Mouse (Mus musculus) T-cell, adult 66 days (primary cell): ENCODE results near the gene Dffa. TPM values are rescaled to one million over a fixed set of nuclear protein-coding genes. Genes with fewer than 3 reads are reported as not detected.

ENCODE experiments used
- total RNA-seq, 2 experiments: library from RNA; stranded (reverse); gene quantifications; 3 replicates in 1 of 2; 4 replicates in 1 of 2; pipeline ENCODE4 v1.2.4; 2023

Gene Dffa
- total RNA-seq: 10 to 100 TPM; 32.9 to 33.7 TPM

DNA sequence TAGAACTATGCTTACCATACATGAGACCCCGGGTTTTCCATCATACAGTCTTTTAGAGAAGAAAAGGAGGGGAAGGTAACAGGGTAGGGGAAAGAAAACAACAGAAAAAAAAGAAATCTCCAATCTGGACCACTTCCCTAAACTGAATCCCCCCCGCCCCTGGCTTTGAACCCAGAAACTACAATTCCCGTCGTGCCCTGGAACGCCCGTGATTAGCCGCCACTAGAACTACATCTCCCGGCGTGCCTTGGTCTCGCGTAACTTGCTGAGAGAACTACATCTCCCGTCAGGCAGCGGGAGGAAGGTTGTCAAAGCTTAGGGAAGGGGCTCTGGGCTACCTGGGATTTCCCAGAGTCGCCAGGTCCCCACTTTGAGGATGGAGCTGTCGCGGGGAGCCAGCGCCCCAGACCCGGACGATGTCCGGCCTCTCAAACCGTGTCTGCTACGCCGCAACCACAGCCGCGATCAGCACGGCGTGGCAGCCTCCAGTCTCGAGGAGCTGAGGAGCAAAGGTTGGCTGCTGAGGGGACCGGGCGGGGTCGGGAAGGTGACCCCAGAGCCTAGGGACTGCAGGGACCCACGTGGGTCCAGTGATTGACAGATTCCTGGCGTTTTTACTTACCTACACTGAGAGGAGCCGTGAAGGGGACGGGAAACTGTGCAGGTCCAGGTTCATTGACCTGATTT lies at the start of gene Dffa:
TSS of gene Dffa (plus strand) at position 272 of the 687 bp plus-strand sequence.

DNA sequence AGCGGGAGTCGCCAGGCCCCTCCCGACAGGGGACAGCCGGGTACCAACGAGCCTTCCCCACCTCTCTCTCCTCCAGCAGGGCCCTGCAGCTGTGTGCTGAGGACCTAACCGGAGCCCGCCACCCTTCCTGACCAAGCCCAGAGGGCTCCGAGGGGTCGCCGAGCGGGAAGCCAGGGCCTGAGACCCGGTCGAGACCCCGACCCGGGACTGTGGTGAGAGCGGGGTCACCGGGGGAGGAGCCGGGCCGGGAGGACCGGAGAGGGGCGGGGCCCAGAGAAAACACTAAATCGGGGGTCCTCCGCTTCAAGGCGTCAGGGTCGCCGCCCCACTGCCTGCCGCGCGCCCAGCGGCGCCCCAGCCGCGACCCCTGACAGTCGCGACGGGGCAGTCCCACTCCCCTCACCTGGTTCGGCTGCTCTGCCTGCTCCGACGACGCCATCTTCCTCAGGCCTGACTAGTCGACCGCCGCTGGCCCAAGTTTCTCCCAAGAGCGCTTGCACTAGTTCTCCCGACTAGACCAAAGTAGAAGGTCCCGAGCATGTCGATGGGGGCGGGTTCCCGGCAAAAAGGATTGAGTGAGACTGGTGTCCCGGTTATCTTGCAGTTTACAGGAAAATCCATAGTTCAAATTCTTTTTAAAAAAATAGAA lies 4.5 kb upstream of the Dffa start, which contains the start of gene Pex14:
TSS of gene Pex14 (minus strand) at position 508 of the 649 bp plus-strand sequence.

DNA sequence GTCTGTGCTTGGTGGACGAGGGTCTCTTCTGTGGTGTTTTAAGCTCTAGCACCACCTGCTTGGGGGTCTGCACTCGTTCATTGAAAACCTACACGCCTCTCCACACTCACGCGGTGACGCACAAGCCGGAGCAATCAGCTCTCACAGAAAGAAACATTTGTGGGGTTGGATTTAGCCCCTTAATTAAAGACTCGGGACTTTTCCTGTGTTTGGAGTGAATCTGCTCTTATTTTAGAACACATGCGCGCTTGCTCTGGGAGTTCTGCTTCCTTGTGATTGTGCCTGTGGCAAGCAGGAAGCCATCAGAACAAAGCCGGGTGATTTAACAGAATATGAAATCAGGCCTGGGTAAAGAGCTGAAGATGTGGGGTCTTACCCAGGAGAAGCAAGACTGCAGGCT lies 22.7 kb downstream of the Dffa start, which contains the start of gene Cort:
TSS of gene Cort (minus strand) at position 101 of the 400 bp plus-strand sequence.

DNA sequence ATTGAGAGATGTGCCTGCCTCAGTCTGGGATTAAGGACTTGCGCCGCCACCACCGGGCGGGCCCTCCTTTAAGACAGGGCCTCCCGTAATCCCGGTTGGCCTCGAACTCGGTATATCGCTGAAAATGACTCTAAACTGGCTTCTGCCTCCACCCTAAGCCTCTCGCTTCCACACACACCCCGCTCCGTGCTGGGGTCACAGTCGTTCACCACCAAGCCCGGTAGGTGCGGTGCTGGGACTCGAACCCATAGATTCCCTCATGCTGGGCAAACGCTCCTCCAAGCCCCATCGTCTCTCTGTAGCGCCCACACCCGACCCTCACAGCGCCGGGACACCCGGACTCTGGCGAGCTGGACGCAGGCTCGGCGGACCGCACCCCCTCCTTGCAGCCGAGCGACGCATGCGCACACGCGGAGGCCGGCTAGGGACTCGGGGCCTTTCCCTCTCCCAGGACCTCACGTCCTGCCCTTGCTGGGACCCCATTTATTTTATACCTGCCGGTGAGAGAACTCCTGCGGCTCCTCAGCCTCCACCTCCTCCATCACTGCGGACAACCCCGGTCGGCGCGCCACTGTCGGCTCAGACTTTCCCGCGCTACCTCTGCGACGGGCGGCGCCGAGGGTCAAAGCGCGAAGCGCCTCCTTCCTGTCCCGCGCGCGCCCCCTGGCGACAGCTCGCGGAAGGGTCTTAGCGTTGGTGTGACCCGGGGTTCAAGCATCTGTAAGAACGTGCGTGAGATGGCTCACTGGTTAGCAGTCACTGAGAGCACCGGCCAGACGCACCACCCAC lies 33.2 kb downstream of the Dffa start, which contains the start of gene Cenps:
TSS of gene Cenps (minus strand) at position 648 of the 789 bp plus-strand sequence.

DNA sequence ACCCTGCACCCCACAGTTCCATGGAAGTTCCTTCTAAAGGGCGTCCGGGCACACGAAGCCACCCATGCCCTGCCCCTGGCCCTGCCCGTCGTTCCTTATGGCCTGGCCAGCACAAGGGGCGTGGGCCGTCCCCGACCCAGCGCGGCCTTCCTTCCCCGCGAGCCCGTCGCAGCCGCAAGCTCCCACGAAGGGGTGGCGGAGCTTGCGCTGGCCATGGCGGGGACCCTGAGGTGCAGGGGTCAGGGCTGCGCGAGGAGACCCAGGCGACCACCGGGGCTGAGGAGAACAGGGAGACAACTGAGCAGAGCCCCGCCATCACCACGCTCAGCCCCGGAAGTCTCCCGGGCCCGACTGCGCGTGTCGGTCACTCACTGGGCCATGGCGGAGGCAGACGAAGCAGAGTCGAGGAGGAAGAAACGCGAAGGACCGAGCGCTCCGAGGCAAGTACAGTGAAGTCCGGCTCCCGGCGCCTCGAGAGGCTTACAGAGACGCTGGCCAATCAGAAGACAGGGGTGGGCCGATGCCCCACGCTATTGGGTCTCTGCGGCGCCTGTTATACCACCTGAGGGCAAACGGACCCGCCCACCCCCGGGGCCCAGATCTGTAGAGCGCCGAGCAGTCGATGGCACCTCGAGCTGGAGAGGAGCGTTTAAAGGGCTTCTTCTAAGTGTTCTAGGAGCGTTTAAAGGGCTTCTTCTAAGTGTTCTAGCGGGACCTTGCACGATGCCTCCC lies 62.4 kb downstream of the Dffa start, which contains the start of gene Pgd:
TSS of gene Pgd (minus strand) at position 557 of the 732 bp plus-strand sequence.

Other genes with a start within 250 kb of the Dffa start
- 10 to 100 TPM; 26.9 to 34.2 TPM for gene Pex14, start 4.3 kb upstream of the Dffa start, total RNA-seq
- gene Cort, start 22.6 kb downstream of the Dffa start, total RNA-seq: 1 to 10 TPM in 1 of 2 experiments, under 1 TPM in 1; 0.90 to 1.2 TPM
- gene Cenps, start 33.5 kb downstream of the Dffa start, total RNA-seq: 10 to 100 TPM in 1 of 2 experiments, 1 to 10 TPM in 1; 7.9 to 10.3 TPM
- gene Pgd, start 62.6 kb downstream of the Dffa start, total RNA-seq: 10 to 100 TPM; 57.4 to 57.5 TPM
- 10 to 100 TPM; 65.5 to 67.9 TPM for gene Kif1b, start 203.5 kb downstream of the Dffa start, total RNA-seq